10 mouse cellular contexts compared by ENCODE assay signal in genomic region chr12:108318499-108318898, GRCm38 (mm10). TPM values are rescaled to one million over a fixed set of nuclear protein-coding genes. Genes with fewer than 3 reads are reported as not detected.
DNase-seq lines count a peak whose midpoint lies in the region; ATAC-seq and TF ChIP-seq lines count a peak whose summit lies in the region.
"Had no signal": no experiment of that assay in that cellular context is flagged by ENCODE, and none has a peak within 500 bp of the region (broad histone marks: within the 10 kb centered on the region; RNA-seq: fewer than 3 reads in every experiment).

No protein-coding gene starts in this region.

- no peaks in the 10 kb centered on the region for H3K36me3 ChIP-seq in kidney, postnatal 0 days (ENCODE audit: insufficient read depth, low read length)
- no peaks in the 10 kb centered on the region for H3K36me3 ChIP-seq in hindbrain, postnatal 0 days (ENCODE audit: insufficient read depth, low read length)
- H3K36me3 ChIP-seq in neural tube, embryonic 12.5 days, result no peaks in the 10 kb centered on the region

- H3K4me2 ChIP-seq in kidney, postnatal 0 days (ENCODE audit: low read length), result peak overlapping the region; percentile 30
- 0 out of 2 replicates have a peak overlapping the region, but pooled peaks have one; percentile 27 for H3K4me2 ChIP-seq in hindbrain, postnatal 0 days (ENCODE audit: low read depth, low read length)
- peak overlapping the region; percentile 41 for H3K4me2 ChIP-seq in neural tube, embryonic 12.5 days (replicated peaks)

- H3K9me3 ChIP-seq in kidney, postnatal 0 days (replicated peaks; ENCODE audit: low read length), result no peaks in the 10 kb centered on the region
- no peaks in the 10 kb centered on the region for H3K9me3 ChIP-seq in hindbrain, postnatal 0 days (ENCODE audit: low read length)
- H3K9me3 ChIP-seq in neural tube, embryonic 12.5 days, result no peaks in the 10 kb centered on the region

- DNase-seq in embryo, embryonic 9.5 days (ENCODE audit: extremely low spot score), result peak; percentile 36
- no peak for DNase-seq in embryo, embryonic 10.5 days (ENCODE audit: low spot score)
- DNase-seq in kidney, postnatal 0 days (ENCODE audit: low spot score), result no peak
- no peak for DNase-seq in kidney, postnatal 25 days
- no peak for DNase-seq in hindbrain, postnatal 0 days (ENCODE audit: low spot score)
- no peak for DNase-seq in gastrocnemius, postnatal 36 days
- DNase-seq in cerebellum, adult 2 months, result no peak

- TF ChIP-seq POLR2A in cerebellum, adult 2 months (IDR thresholded peaks at IDR 0.05; ENCODE audit: borderline replicate concordance, insufficient read depth, low read length), result no peak

- no peak for ATAC-seq in kidney, postnatal 0 days (replicated peaks; ENCODE audit: low FRiP score, low read depth)
- ATAC-seq in hindbrain, postnatal 0 days, result 0 out of 2 replicates have a peak, but pooled peaks have one; percentile 14
- ATAC-seq in neural tube, embryonic 12.5 days (ENCODE audit: low FRiP score, low read depth), result no peak
- ATAC-seq: Patski had no signal

- H3K9ac ChIP-seq in kidney, postnatal 0 days (ENCODE audit: low read depth, low read length), result no peak overlapping the region
- no peak overlapping the region for H3K9ac ChIP-seq in hindbrain, postnatal 0 days (replicated peaks; ENCODE audit: low read length)
- H3K9ac ChIP-seq in neural tube, embryonic 12.5 days, result no peak overlapping the region

- WGBS in kidney, postnatal 0 days, result 10% methylated on average over 37 of the region's 37 CpGs
- 29% methylated on average over 37 of the region's 37 CpGs for WGBS in hindbrain, postnatal 0 days
- WGBS in neural tube, embryonic 12.5 days, result 16% methylated on average over 37 of the region's 37 CpGs
- WGBS in cerebellum, adult 2 months, result 26% methylated on average over 37 of the region's 37 CpGs

- intact Hi-C loops in gastrocnemius, postnatal 36 days (cut with DNase I), result no loop called here

- TF ChIP-seq CTCF in kidney, postnatal 0 days (IDR thresholded peaks at IDR 0.05; ENCODE audit: low read depth), result no peak
- no peak for TF ChIP-seq CTCF in hindbrain, postnatal 0 days (IDR thresholded peaks at IDR 0.05; ENCODE audit: low read depth)
- TF ChIP-seq CTCF in cerebellum, adult 2 months (IDR thresholded peaks at IDR 0.05; ENCODE audit: borderline replicate concordance, insufficient read depth, low read depth, low read length), result no peak

- peaks cover 6% of the 10 kb centered on the region; the same call in 1 of the 2 replicates for H3K4me1 ChIP-seq in kidney, postnatal 0 days (replicated peaks; ENCODE audit: insufficient read depth, low read length)
- 0 out of 2 replicates have a peak, but pooled peaks cover 3% of the 10 kb centered on the region for H3K4me1 ChIP-seq in hindbrain, postnatal 0 days (ENCODE audit: insufficient read depth, low read length)
- peaks cover 43% of the 10 kb centered on the region for H3K4me1 ChIP-seq in neural tube, embryonic 12.5 days
- 0 out of 2 replicates have a peak, but pooled peaks cover 3% of the 10 kb centered on the region for H3K4me1 ChIP-seq in cerebellum, adult 2 months (ENCODE audit: control insufficient read depth, insufficient read depth, low read length)

- peaks cover 23% of the 10 kb centered on the region for H3K27me3 ChIP-seq in kidney, postnatal 0 days (ENCODE audit: insufficient read depth, low read length)
- H3K27me3 ChIP-seq in hindbrain, postnatal 0 days (ENCODE audit: insufficient read depth, low read length), result 0 out of 2 replicates have a peak, but pooled peaks cover 10% of the 10 kb centered on the region
- H3K27me3 ChIP-seq in neural tube, embryonic 12.5 days (replicated peaks), result peaks cover 34% of the 10 kb centered on the region
- no peaks in the 10 kb centered on the region for H3K27me3 ChIP-seq in cerebellum, adult 2 months (ENCODE audit: control insufficient read depth, insufficient read depth, low read length)
- H3K27me3 ChIP-seq: Patski had no signal

- H3K4me3 ChIP-seq in kidney, postnatal 0 days (replicated peaks; ENCODE audit: low read depth, low read length), result peak overlapping the region; percentile 8; the same call in 1 of the 2 replicates
- H3K4me3 ChIP-seq in hindbrain, postnatal 0 days (ENCODE audit: low read length), result peak overlapping the region; percentile 4; the same call in 1 of the 2 replicates
- no peak overlapping the region for H3K4me3 ChIP-seq in neural tube, embryonic 12.5 days
- H3K4me3 ChIP-seq in cerebellum, adult 2 months (replicated peaks; ENCODE audit: insufficient read depth, low read depth, low read length), result no peak overlapping the region

- H3K27ac ChIP-seq in kidney, postnatal 0 days, result no peak overlapping the region
- no peak overlapping the region for H3K27ac ChIP-seq in hindbrain, postnatal 0 days
- H3K27ac ChIP-seq in neural tube, embryonic 12.5 days, result no peak overlapping the region
- H3K27ac ChIP-seq in cerebellum, adult 2 months (ENCODE audit: insufficient read depth, low read length), result no peak overlapping the region
- H3K27ac ChIP-seq: macrophage had no signal

RNA-seq across cellular contexts. Expression of gene Hhipl1, which starts 12.4 kb away (rescaled TPM):
- 0.37 and 0.43 TPM in 2 replicates for polyA plus RNA-seq in kidney, postnatal 0 days (2015; fragmentation: Nextera tagmentation; extraction: Ambion mirVana)
- 10.2 and 10.8 TPM in 2 replicates for total RNA-seq in hindbrain, postnatal 0 days (2014; rRNA removed)
- 2.8 and 3.2 TPM in 2 replicates for polyA plus RNA-seq in hindbrain, postnatal 0 days (2015; fragmentation: Nextera tagmentation; extraction: Ambion mirVana)
- 2.1 and 2.3 TPM in 2 replicates for polyA plus RNA-seq in neural tube, embryonic 12.5 days (2016; fragmentation: Nextera tagmentation; extraction: Ambion mirVana)
- total RNA-seq in gastrocnemius, postnatal 36 days (2021), result 1 to 10 TPM in 1 of 2 experiments, under 1 TPM in 1; 0.74 to 1.3 TPM
- polyA plus RNA-seq in cerebellum, adult 2 months (2012; rRNA removed), result 4.4 and 4.8 TPM in 2 replicates
- polyA plus RNA-seq: macrophage had no signal

RNA-seq across cellular contexts. Expression of gene Cyp46a1, which starts 15.7 kb away (rescaled TPM):
- polyA plus RNA-seq in kidney, postnatal 0 days (2015; fragmentation: Nextera tagmentation; extraction: Ambion mirVana), result 5.2 and 5.9 TPM in 2 replicates
- 36.3 and 39.8 TPM in 2 replicates for total RNA-seq in hindbrain, postnatal 0 days (2014; rRNA removed)
- polyA plus RNA-seq in hindbrain, postnatal 0 days (2015; fragmentation: Nextera tagmentation; extraction: Ambion mirVana), result 46.2 and 49.7 TPM in 2 replicates
- 12.7 and 19.0 TPM in 2 replicates for polyA plus RNA-seq in neural tube, embryonic 12.5 days (2016; fragmentation: Nextera tagmentation; extraction: Ambion mirVana)
- total RNA-seq in gastrocnemius, postnatal 36 days (2021), result under 1 TPM in 1 of 2 experiments, not detected in 1; 0.26 TPM
- 88.8 and 93.7 TPM in 2 replicates for polyA plus RNA-seq in cerebellum, adult 2 months (2012; rRNA removed)
- polyA plus RNA-seq: macrophage had no signal

RNA-seq across cellular contexts. Expression of gene Ccdc85c, which starts 43.3 kb away (rescaled TPM):
- 7.2 and 7.7 TPM in 2 replicates for polyA plus RNA-seq in kidney, postnatal 0 days (2015; fragmentation: Nextera tagmentation; extraction: Ambion mirVana)
- total RNA-seq in hindbrain, postnatal 0 days (2014; rRNA removed), result 86.3 and 94.7 TPM in 2 replicates
- 16.9 and 17.0 TPM in 2 replicates for polyA plus RNA-seq in hindbrain, postnatal 0 days (2015; fragmentation: Nextera tagmentation; extraction: Ambion mirVana)
- polyA plus RNA-seq in neural tube, embryonic 12.5 days (2016; fragmentation: Nextera tagmentation; extraction: Ambion mirVana), result 14.5 and 20.4 TPM in 2 replicates
- 10 to 100 TPM; 24.0 to 26.5 TPM for total RNA-seq in gastrocnemius, postnatal 36 days (2021)
- polyA plus RNA-seq in cerebellum, adult 2 months (2012; rRNA removed), result 75.0 and 78.6 TPM in 2 replicates

RNA-seq across cellular contexts. Expression of gene Eml1, which starts 52.3 kb away (rescaled TPM):
- 39.0 and 42.0 TPM in 2 replicates for polyA plus RNA-seq in kidney, postnatal 0 days (2015; fragmentation: Nextera tagmentation; extraction: Ambion mirVana)
- 45.8 and 55.2 TPM in 2 replicates for total RNA-seq in hindbrain, postnatal 0 days (2014; rRNA removed)
- 41.2 and 42.1 TPM in 2 replicates for polyA plus RNA-seq in hindbrain, postnatal 0 days (2015; fragmentation: Nextera tagmentation; extraction: Ambion mirVana)
- 108 and 122 TPM in 2 replicates for polyA plus RNA-seq in neural tube, embryonic 12.5 days (2016; fragmentation: Nextera tagmentation; extraction: Ambion mirVana)
- 100 to 1,000 TPM in 1 of 2 experiments, 10 to 100 TPM in 1; 98.2 to 103 TPM for total RNA-seq in gastrocnemius, postnatal 36 days (2021)
- 89.7 and 93.9 TPM in 2 replicates for polyA plus RNA-seq in cerebellum, adult 2 months (2012; rRNA removed)
- polyA plus RNA-seq: macrophage had no signal

Comparison
In these comparisons a context has a peak if more than half of its experiments do, and no peak if none do; other contexts are left out.
1. H3K4me3 ChIP-seq: peak in kidney, postnatal 0 days (single experiment) and hindbrain, postnatal 0 days (single experiment); none in neural tube, embryonic 12.5 days (single experiment) and cerebellum, adult 2 months (single experiment).
2. Peak in every context shown above with its lines, with median percentiles within 50 percentile points of each other: H3K4me2 ChIP-seq.